Mouse (Mus musculus) natural killer cell, adult 2 months (primary cell): ENCODE measurements around the gene Ppbp.

ENCODE experiments used
- DNase-seq, 2 experiments: peaks; one replicate each; pipeline ENCODE4 v3.0.0; 2022; ENCODE audit warnings: low spot score in 2 of 2

The Ppbp gene

GRCm38 (mm10) chr5:90768218-90768617 lies at the start of gene Ppbp:
Gene Ppbp (plus strand): TSS chr5:90768518.
- DNase-seq = no peak

- no peak for DNase-seq
Observed at GRCm38 (mm10) chr5:90722656-90723055, 45.7 kb upstream of the Ppbp start.

DNA sequence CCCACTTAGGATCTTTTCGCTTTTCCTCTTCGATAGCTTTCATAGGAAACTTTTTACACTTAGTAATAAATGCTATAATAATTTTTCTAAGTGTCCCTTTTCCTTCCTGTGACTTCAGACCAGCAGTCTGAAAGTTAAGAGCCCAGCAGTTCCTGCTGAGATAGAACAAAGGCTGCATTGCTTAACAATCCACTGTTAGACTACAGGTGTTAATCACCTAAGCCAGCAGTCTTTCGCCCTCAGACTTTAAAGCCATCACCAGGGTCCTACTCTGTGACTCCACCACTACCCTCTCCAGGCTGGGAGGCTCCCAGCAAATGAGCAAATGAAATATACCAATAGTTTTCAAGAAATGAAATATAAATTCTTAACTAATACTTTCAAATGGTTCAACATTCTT lies 40.1 kb upstream of the Ppbp start:
- DNase-seq = no peak

DNA sequence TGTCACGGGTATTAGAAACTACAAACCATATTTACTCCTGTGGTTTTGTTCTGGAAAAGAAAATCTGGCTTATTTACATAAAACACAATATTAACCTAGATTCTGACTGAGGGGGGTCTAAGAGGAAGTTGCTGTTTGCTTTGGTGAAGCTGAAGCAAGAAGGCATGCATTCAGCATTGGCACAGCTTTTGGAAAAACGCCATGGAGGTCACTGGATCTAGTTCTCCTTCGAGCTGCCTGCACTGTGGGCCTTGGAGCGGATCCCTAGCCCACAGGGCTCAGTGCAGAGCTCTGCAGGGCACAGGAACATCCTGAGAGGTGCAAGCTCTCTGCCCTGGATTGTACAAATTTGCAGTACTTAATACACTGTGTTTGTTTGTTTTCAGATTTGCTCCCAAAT lies 36.8 kb upstream of the Ppbp start:
- DNase-seq = no peak

DNA sequence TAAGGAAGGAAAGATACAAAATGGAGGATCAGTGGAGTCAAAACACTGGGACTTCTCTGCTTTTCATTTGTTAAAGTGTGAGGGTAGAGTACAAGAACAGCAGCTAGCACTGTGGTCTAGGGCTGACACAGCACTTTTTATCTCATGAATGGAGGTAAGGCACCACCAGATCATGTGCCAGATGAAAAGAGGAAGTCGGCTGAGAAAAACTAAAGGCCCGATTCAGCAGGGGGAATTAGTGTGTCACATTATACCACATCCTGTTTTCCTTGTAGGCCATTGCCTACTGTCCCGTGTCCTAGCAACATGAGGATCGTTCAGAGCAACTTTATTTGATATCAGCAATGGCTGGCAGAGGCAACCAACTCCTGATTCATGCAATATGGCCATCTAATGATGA lies 26.3 kb upstream of the Ppbp start:
- peak; percentile 25 to 66 for DNase-seq

DNA sequence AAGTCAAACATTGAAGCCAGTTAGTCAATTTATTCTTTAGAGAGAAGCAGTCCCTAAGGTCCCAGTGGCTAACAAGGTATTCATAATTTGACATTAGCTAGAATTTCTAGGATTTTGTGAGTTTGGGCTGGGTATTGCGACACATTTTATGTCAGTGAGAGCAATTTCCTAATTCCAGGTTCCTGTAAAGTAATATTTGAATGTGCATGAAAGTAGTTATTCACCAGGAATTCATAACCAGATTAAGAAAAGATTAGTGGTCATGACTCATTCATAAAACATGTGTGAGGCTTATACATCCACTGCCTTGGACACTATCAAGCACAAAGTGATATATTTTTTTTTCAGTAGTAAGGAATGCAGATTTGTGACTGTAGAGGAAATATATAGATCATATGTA lies 14.4 kb upstream of the Ppbp start:
- no peak for DNase-seq

DNA sequence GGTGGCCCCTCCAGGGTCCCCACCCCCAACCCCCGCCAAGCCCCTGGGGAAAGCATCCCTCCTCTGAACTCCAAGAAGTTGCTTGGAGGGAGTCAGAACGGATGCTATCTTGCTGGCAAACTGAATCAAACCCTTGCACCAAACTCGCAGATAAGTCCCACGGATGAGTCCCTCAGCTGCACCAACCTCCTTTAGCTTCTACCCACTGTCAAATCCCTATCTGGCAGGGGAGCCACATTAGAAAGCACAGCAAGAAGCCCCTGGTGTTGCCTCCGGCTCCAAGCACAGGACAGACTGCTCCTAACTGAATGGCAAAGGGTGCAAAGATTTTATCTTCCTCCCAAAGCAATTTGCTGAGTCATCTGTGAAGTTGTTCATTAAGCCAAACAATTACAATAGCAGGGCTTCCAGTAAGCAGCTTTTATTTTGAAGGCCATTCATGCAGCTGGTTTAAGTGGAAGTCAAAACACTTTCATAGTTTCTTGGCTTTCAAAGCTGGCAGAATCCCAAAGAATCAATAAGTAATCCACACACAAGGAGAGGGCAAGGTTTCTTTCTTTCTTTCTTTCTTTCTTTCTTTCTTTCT lies 10.2 kb upstream of the Ppbp start:
- no peak for DNase-seq

GRCm38 (mm10) chr5:90759077-90760065 lies 8.9 kb upstream of the Ppbp start, which contains the start of gene Cxcl5:
Gene Cxcl5 (plus strand): TSS chr5:90759360.
- no peak for DNase-seq

DNA sequence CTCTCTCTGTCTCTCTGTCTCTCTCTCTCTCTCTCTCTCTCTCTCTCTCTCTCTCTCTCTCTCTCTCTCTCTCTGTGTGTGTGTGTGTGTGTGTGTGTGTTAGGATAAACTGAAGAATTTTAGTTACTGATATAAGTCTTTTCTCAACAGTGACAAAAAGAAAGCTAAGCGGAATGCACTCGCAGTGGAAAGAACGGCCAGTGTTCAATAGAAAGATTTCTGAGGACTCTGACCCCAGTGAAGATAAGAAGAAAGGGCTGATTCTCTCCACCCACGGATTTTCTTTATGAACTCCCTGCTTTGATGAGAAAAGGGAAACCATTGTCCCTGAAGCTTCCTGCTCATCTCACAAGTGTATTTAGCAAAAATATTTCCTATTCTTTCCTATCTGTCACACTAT lies 8.0 kb upstream of the Ppbp start:
- no peak for DNase-seq

- no peak for DNase-seq
Observed at GRCm38 (mm10) chr5:90760844-90761243, 7.5 kb upstream of the Ppbp start.

- no peak for DNase-seq
Observed at GRCm38 (mm10) chr5:90761834-90762233, 6.5 kb upstream of the Ppbp start.

- no peak for DNase-seq
Observed at GRCm38 (mm10) chr5:90763912-90764665, 4.2 kb upstream of the Ppbp start.

DNA sequence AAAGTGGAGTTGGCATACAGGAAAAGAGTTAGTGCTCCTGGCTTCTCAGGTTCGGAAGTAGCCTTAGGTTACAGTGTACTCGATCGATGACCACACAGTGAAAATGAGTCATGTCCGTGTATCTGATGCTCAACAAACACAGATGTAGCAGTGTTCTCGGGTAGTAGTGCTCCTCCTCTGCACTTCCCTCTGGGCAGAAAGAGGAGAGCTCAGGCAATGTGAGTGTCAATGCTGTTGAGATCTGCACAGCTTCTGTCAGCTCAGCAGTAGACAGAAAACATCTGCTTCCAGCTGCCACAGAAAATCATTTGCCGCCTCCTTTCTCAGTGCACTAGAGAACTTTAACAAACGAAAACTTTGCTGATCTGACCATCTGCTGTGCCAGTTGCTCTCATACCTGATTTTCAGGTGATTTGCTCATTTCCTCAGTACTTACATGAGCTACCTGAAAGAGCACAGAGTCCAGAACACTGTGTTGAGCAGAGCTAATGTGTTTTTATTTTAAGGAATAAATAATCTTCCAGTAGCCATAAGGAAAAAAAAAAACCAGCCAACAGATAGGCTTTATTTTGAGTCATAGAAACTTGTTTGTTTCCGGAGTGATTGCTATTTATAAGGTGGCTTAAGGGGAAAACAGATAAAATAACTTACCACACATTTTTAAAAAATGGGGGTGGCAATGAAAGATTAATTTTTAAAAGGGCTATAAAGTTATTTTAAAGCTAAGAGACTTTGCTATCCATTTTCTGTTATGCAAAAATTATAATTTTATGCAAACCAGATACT lies 2.3 kb upstream of the Ppbp start:
- DNase-seq = no peak

- DNase-seq = no peak
Observed at GRCm38 (mm10) chr5:90771369-90771768, 3.1 kb downstream of the Ppbp start.

DNA sequence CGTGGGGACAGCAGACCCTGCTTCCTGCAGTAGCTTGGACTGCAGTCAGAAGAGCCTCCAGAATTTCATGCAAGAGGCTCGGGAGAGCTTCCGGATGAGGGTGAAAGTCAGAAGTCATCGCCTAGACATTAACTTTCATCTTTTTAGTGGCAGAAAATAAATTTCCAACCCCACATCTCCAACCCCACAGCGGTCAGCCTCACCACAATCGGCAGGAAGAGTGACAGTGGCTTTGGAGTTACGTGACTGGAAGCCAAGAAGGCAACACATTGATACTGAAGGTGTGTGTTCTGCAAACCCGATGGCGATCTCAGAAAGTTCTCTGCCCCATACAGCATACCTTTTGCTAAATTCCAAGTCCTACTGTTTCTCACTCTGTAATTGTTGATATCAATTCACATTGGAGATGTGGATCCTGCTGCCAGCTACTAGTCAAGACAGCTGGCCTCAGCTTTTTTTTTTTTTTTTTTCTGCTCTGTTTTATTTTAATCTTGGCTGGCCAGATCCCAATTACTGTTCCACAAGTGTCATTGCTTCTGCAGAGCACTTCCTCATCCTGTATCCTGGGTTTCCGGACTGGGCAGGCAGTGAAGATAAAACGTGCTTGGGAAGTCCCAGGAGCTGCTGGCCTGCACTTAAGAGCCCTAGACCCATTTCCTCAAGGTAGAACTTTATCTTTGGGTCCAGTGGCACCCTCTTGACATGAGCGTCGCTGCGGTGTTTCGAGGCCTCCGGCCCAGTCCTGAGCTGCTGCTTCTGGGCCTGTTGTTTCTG lies 3.7 kb downstream of the Ppbp start, which contains the start of gene Pf4:
Gene Pf4, plus strand, starts transcription at position 556 of the 774 bp plus-strand sequence.
- no peak for DNase-seq

GRCm38 (mm10) chr5:90775562-90775961 lies 7.2 kb downstream of the Ppbp start:
- DNase-seq = no peak

- DNase-seq = no peak
Observed at GRCm38 (mm10) chr5:90777621-90778020, 9.3 kb downstream of the Ppbp start.

GRCm38 (mm10) chr5:90778856-90779255 lies 10.5 kb downstream of the Ppbp start:
- no peak for DNase-seq

- no peak for DNase-seq
Observed at GRCm38 (mm10) chr5:90783697-90784096, 15.4 kb downstream of the Ppbp start.
